Mouse (Mus musculus) erythroblast, embryonic 14.5 days (primary cell): ENCODE data around the gene Rhbdl1.

Experiments used
- GATA1 ChIP-seq: IDR thresholded peaks from 2 replicates; pipeline ENCODE4 v1.6.1; 2012; ENCODE audit warnings: low read length, inconsistent platforms, mixed read lengths
- TAL1 ChIP-seq: IDR thresholded peaks from 3 replicates; pipeline ENCODE4 v1.6.1; 2012; ENCODE audit warnings: low read length, inconsistent platforms, mixed read lengths

- TF ChIP-seq GATA1 (no peak), TAL1 (no peak)
Observed at GRCm38 (mm10) chr17:25879261-25879660, 42.2 kb upstream of the Rhbdl1 start.
